Mouse (Mus musculus): ENCODE measurements at regions not wholly inside any gene's neighbourhood (a gene's known extent, or its start where the extent isn't known, plus 50 kb on each side); places are given as distances from the start of the nearest gene placed in this dataset.

DNA sequence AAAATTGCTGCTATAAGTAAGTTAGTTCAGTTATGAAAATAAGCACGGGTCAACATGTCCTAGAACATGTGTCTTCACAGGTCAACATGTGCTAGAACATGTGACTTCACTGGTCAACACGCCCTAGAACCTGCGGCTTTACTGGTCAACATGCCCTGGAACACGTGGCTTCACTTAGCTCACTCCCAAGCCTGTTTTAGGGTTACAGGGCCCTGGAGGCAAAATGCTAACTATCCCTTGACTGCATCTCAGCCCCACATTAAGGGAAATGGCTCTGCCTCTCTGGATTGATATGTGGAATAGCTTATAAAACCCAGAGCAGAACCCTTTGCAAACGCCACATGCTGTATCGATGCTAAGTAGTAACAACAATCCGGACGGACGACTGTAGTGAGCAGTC is 67.8 kb downstream of the Nkx6-1 start:
- Histone ChIP-seq H3K4me1 (ENCODE audit: control insufficient read depth, insufficient read depth, low read length) (no peaks in the 10 kb centered on the region), H3K27ac (ENCODE audit: insufficient read depth, low read depth, low read length) (no peak overlapping the region), H3K36me3 (ENCODE audit: control insufficient read depth, insufficient read depth, low read length) (no peaks in the 10 kb centered on the region), H3K27me3 (replicated peaks; ENCODE audit: control insufficient read depth, insufficient read depth, low read length) (no peaks in the 10 kb centered on the region), H3K4me3 (ENCODE audit: insufficient read depth, low read depth, low read length) (no peak overlapping the region)
- DNase-seq: no peak
- TF ChIP-seq POLR2A (IDR thresholded peaks at IDR 0.05; ENCODE audit: low read depth, low read length) (no peak), CTCF (conservative IDR thresholded peaks at IDR 0.05; ENCODE audit: insufficient read depth, insufficient read length, low read depth, low read length) (no peak)
- 91% methylated on average over 9 of the region's 9 CpGs for WGBS

DNA sequence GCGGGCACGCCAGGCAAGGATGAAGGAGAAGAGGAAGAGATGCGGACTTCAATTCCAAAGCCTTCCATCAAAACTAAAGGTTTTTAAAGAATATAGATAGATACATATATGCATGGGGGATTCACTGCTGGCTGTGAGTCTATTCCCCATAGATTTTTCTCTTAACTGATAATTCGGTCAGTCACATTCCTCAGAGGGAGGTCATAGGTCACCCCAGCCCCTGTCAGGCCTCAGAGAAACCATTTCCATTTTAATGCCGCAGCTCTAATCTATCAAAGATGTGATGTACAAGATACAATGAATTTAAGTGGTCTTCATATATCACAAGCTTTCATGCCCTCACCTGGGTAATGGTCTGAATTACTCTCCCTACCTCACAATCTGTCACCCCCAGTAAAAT is 73.6 kb downstream of the Nkx6-1 start:
- Histone ChIP-seq H3K4me1 (ENCODE audit: control insufficient read depth, insufficient read depth, low read length) (no peaks in the 10 kb centered on the region), H3K4me3 (ENCODE audit: insufficient read depth, low read depth, low read length) (no peak overlapping the region), H3K27me3 (replicated peaks; ENCODE audit: control insufficient read depth, insufficient read depth, low read length) (no peaks in the 10 kb centered on the region), H3K36me3 (ENCODE audit: control insufficient read depth, insufficient read depth, low read length) (no peaks in the 10 kb centered on the region), H3K27ac (ENCODE audit: insufficient read depth, low read depth, low read length) (no peak overlapping the region)
- TF ChIP-seq CTCF (conservative IDR thresholded peaks at IDR 0.05; ENCODE audit: insufficient read depth, insufficient read length, low read depth, low read length) (no peak), POLR2A (IDR thresholded peaks at IDR 0.05; ENCODE audit: low read depth, low read length) (no peak)
- 82% methylated on average over 5 of the region's 5 CpGs for WGBS
- no peak for DNase-seq

DNA sequence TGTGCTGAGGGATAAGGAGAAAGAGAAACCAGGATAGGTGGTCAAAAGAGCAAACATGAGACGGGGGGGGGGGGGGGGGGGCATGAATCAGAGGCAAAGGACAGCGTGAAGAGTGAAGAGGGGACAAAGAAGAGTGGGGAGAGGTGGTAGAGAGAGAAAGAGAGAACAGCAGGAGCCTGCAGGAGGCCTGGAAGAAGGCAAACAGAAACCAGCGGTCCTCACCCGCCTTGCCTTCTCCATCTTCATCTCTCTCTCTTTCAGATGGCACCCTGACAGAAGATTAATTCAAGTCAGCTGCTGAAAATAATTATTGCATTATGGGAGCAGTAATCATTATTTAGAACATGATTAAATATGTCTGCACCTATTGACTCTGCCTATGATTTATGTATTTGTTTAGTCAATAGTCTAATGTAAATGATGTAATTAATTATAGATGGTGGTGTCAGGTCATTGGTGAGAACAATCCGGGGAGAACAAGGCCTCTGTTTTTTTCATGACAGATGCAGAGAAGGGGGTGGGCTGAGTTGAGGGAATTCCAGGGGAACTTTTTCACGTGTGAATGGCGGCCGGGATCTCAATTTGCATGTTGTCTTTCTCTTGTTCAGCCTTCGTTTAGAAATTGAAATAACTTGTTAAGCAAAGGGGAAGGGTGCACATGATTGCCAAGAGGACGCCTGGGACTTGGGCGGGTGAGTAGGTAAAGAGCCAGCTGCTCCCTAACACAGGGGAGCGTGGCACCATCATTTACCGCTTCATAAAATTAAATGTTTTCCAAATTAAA is 74.3 kb downstream of the Nkx6-1 start:
- Histone ChIP-seq H3K36me3 (ENCODE audit: control insufficient read depth, insufficient read depth, low read length) (no peaks in the 10 kb centered on the region), H3K4me3 (ENCODE audit: insufficient read depth, low read depth, low read length) (no peak overlapping the region), H3K27me3 (replicated peaks; ENCODE audit: control insufficient read depth, insufficient read depth, low read length) (no peaks in the 10 kb centered on the region), H3K4me1 (ENCODE audit: control insufficient read depth, insufficient read depth, low read length) (no peaks in the 10 kb centered on the region), H3K27ac (ENCODE audit: insufficient read depth, low read depth, low read length) (no peak overlapping the region)
- no peak for DNase-seq
- 58% methylated on average over 13 of the region's 13 CpGs for WGBS
- TF ChIP-seq CTCF (conservative IDR thresholded peaks at IDR 0.05; ENCODE audit: insufficient read depth, insufficient read length, low read depth, low read length): no peak
- no peak for TF ChIP-seq POLR2A (IDR thresholded peaks at IDR 0.05; ENCODE audit: low read depth, low read length)

DNA sequence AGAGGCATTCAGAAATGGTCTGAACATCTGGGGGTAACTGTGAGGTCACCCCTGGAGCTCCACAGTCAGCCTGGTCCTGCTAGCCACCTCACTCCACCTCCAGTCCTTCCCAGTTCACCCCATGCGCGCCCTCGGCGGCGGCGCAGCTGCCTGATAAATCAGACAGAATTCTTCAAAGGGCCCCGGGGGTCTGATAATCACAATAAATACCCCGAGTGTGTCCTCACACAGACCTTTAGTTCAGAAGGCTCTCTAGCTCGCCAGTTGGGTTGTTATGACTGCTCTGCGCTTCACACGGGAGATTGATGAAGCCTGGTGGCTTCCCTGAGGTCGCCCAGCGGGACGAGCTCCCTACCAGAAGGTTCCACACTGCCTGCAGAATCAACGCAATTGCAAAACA is 91.8 kb downstream of the Nkx6-1 start:
- TF ChIP-seq CTCF (conservative IDR thresholded peaks at IDR 0.05; ENCODE audit: insufficient read depth, insufficient read length, low read depth, low read length) (no peak), POLR2A (IDR thresholded peaks at IDR 0.05; ENCODE audit: low read depth, low read length) (no peak)
- H3K27me3 ChIP-seq (replicated peaks; ENCODE audit: control insufficient read depth, insufficient read depth, low read length): no peaks in the 10 kb centered on the region
- no peak overlapping the region for H3K27ac ChIP-seq (ENCODE audit: insufficient read depth, low read depth, low read length)
- no peak for DNase-seq
- WGBS: 76% methylated on average over 15 of the region's 15 CpGs
- H3K4me1 ChIP-seq (ENCODE audit: control insufficient read depth, insufficient read depth, low read length): no peaks in the 10 kb centered on the region
- no peaks in the 10 kb centered on the region for H3K36me3 ChIP-seq (ENCODE audit: control insufficient read depth, insufficient read depth, low read length)
- H3K4me3 ChIP-seq (ENCODE audit: insufficient read depth, low read depth, low read length): no peak overlapping the region

DNA sequence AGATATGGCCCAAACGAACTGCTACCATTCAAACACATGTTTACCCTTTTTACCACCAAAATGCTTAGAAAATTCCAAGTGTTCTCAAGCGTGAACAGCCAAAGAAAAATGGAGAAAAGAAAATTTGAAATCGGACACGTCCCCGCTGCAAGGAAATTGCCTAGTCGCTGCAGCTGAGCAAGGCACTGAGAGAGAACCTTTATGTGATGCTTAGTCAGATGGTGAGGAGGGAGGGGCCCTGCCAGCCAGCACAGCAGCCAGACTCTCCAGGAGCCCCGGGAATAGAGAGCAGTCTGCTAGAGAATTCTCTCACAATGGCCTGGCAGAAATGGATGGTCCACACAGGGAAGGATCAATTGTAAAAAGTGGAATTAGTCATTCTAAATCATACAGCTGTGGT is 99.0 kb downstream of the Nkx6-1 start:
- Histone ChIP-seq H3K36me3 (ENCODE audit: control insufficient read depth, insufficient read depth, low read length) (no peaks in the 10 kb centered on the region), H3K27ac (ENCODE audit: insufficient read depth, low read depth, low read length) (no peak overlapping the region), H3K4me1 (ENCODE audit: control insufficient read depth, insufficient read depth, low read length) (no peaks in the 10 kb centered on the region), H3K4me3 (ENCODE audit: insufficient read depth, low read depth, low read length) (no peak overlapping the region), H3K27me3 (replicated peaks; ENCODE audit: control insufficient read depth, insufficient read depth, low read length) (no peaks in the 10 kb centered on the region)
- no peak for DNase-seq
- TF ChIP-seq CTCF (conservative IDR thresholded peaks at IDR 0.05; ENCODE audit: insufficient read depth, insufficient read length, low read depth, low read length) (no peak), POLR2A (IDR thresholded peaks at IDR 0.05; ENCODE audit: low read depth, low read length) (no peak)
- 37% methylated on average over 7 of the region's 7 CpGs for whole genome bisulfite sequencing

DNA sequence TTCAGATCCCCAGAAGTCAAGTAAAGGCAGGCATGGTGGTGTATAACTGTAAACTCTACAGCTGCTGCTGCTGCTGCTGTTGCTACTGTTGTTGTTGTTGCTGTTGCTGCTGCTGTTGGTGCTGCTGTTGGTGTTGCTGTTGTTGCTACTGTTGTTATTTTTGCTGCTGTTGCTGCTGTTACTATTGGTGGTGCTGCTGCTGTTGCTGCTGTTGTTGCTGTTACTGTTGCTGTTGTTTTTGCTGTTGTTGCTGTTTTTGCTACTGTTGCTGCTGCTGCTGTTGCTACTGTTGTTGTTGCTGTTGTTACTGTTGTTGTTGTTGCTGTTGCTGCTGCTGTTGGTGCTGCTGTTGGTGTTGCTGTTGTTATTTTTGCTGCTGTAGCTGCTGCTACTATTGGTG is 104.4 kb downstream of the Nkx6-1 start:
- Histone ChIP-seq H3K27me3 (replicated peaks; ENCODE audit: control insufficient read depth, insufficient read depth, low read length) (no peaks in the 10 kb centered on the region), H3K4me1 (ENCODE audit: control insufficient read depth, insufficient read depth, low read length) (no peaks in the 10 kb centered on the region), H3K36me3 (ENCODE audit: control insufficient read depth, insufficient read depth, low read length) (no peaks in the 10 kb centered on the region), H3K4me3 (ENCODE audit: insufficient read depth, low read depth, low read length) (no peak overlapping the region), H3K27ac (ENCODE audit: insufficient read depth, low read depth, low read length) (no peak overlapping the region)
- no peak for TF ChIP-seq CTCF (conservative IDR thresholded peaks at IDR 0.05; ENCODE audit: insufficient read depth, insufficient read length, low read depth, low read length)
- no peak for TF ChIP-seq POLR2A (IDR thresholded peaks at IDR 0.05; ENCODE audit: low read depth, low read length)
- DNase-seq: no peak

DNA sequence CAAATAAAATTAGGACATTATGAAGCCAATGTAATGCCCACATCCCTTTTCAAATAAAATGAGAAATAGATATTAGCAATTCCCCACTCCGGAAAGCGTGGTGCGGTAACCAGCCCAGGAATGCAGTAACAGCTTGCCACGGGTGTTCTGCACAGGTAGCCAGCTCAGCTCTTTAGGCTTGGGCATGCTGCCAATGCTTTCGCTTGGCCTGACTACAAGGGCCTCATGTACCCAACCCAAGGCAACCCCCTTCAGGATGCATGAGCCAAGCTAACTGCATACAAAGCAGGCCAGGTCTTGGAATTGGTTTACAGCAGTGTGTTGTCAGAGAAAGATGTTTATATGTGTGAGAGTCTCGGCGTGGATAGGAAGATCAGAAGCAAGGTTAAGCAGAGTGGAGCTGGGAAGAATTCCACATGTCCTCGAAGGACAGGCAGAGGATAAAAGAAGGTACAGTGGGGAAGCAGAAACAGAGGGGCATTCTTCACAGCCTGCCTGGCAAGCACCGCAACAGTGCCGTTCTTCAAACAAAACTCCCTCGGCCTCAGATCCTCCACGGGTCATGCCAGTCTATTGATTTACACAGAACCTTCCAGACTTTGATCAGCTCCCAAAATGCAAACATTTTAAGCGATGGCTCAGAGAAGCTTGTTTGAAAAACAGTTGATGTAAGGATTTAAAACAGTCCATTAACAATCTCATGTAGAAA is 106.4 kb downstream of the Nkx6-1 start:
- no peak for TF ChIP-seq CTCF (conservative IDR thresholded peaks at IDR 0.05; ENCODE audit: insufficient read depth, insufficient read length, low read depth, low read length)
- TF ChIP-seq POLR2A (IDR thresholded peaks at IDR 0.05; ENCODE audit: low read depth, low read length): no peak
- no peak overlapping the region for H3K27ac ChIP-seq (ENCODE audit: insufficient read depth, low read depth, low read length)
- no peaks in the 10 kb centered on the region for H3K27me3 ChIP-seq (replicated peaks; ENCODE audit: control insufficient read depth, insufficient read depth, low read length)
- peak; percentile 69 for DNase-seq
- H3K4me1 ChIP-seq (ENCODE audit: control insufficient read depth, insufficient read depth, low read length): no peaks in the 10 kb centered on the region
- 38% methylated on average over 13 of the region's 13 CpGs for WGBS
- no peaks in the 10 kb centered on the region for H3K36me3 ChIP-seq (ENCODE audit: control insufficient read depth, insufficient read depth, low read length)
- H3K4me3 ChIP-seq (ENCODE audit: insufficient read depth, low read depth, low read length): no peak overlapping the region
